ENCODE assay signal across 8 mouse cellular contexts in the genomic region with DNA sequence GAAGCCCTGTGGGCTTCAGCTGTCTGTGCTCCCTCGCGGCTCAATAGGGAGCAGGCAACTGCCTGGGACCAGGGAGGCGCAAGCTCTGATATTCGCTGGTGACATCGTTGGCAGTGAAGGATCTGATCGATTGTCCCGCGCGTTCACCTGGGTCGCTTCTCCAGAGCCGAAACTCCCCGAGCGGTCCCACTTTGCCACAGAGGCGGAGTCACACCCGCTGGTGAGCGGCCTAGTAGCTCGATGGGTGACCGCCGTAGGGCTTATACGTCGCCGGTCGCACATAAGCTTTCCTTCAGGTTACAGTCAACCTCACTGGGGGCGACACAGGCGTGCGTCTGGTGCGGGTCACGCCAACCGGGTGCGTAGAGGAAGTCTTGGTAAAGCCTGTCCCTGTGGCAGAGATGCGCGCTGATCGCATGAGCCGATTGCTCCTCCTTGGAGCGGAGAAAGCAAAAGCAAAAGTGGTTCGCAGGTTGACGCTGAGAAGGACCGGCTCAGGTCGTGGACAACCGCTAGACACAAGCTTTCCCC. TPM values are rescaled to one million over a fixed set of nuclear protein-coding genes. Genes with fewer than 3 reads are reported as not detected.
A peak's percentile ranks its signal among the peaks of the same experiment; 100 is the strongest.
DNase-seq lines count a peak whose midpoint lies in the region; ATAC-seq and TF ChIP-seq lines count a peak whose summit lies in the region.
"Had no signal": no experiment of that assay in that cellular context is flagged by ENCODE, and none has a peak within 500 bp of the region (broad histone marks: within the 10 kb centered on the region; RNA-seq: fewer than 3 reads in every experiment).

No protein-coding gene starts in this region.

- no peaks in the 10 kb centered on the region for H3K9me3 ChIP-seq in embryonic facial prominence, embryonic 14.5 days (ENCODE audit: control insufficient read depth, low read length)
- no peaks in the 10 kb centered on the region for H3K9me3 ChIP-seq in intestine, embryonic 15.5 days
- no peaks in the 10 kb centered on the region for H3K9me3 ChIP-seq in midbrain, embryonic 14.5 days (ENCODE audit: control insufficient read depth, low read length)

- no peaks in the 10 kb centered on the region; the same call in 1 of the 2 replicates for H3K4me1 ChIP-seq in thymus, adult 2 months (replicated peaks; ENCODE audit: control insufficient read depth, insufficient read depth, low read length)
- H3K4me1 ChIP-seq in embryonic facial prominence, embryonic 14.5 days (ENCODE audit: control insufficient read depth, insufficient read depth, low read length), result peaks cover 10% of the 10 kb centered on the region; the same call in 1 of the 2 replicates
- peaks cover 24% of the 10 kb centered on the region for H3K4me1 ChIP-seq in intestine, embryonic 15.5 days (replicated peaks)
- peaks cover 23% of the 10 kb centered on the region for H3K4me1 ChIP-seq in midbrain, embryonic 14.5 days (ENCODE audit: control insufficient read depth, insufficient read depth, low read length)

- WGBS in thymus, adult 2 months, result 1% methylated on average over 40 of the region's 40 CpGs
- 3% methylated on average over 39 of the region's 40 CpGs for WGBS in embryonic facial prominence, embryonic 14.5 days
- WGBS in intestine, embryonic 15.5 days, result 1% methylated on average over 40 of the region's 40 CpGs
- WGBS in midbrain, embryonic 14.5 days, result under 1% methylated on average over 40 of the region's 40 CpGs

- TF ChIP-seq POLR2A in thymus, adult 2 months (IDR thresholded peaks at IDR 0.05; ENCODE audit: control insufficient read depth, extremely low read depth, insufficient read depth, low read length, poor library complexity), result no peak

- H3K9ac ChIP-seq in embryonic facial prominence, embryonic 14.5 days (ENCODE audit: low read depth, low read length), result peak overlapping the region; percentile 77
- H3K9ac ChIP-seq in intestine, embryonic 15.5 days, result peak overlapping the region; percentile 62
- H3K9ac ChIP-seq in midbrain, embryonic 14.5 days (replicated peaks; ENCODE audit: low read length), result peak overlapping the region; percentile 29; the same call in 1 of the 2 replicates

- peak overlapping the region; percentile 21 for H3K4me3 ChIP-seq in thymus, adult 2 months (ENCODE audit: control insufficient read depth, insufficient read depth, low read length)
- H3K4me3 ChIP-seq in embryonic facial prominence, embryonic 14.5 days (ENCODE audit: low read depth, low read length), result peak overlapping the region; percentile 59
- H3K4me3 ChIP-seq in intestine, embryonic 15.5 days (replicated peaks), result peak overlapping the region; percentile 60
- H3K4me3 ChIP-seq in midbrain, embryonic 14.5 days (replicated peaks; ENCODE audit: low read depth, low read length), result peak overlapping the region; percentile 26
- H3K4me3 ChIP-seq: erythroblast, embryonic 14.5 days had no signal

- H3K27ac ChIP-seq in thymus, adult 2 months (ENCODE audit: control insufficient read depth, insufficient read depth, low read length), result no peak overlapping the region
- peak overlapping the region; percentile 11; the same call in 1 of the 2 replicates for H3K27ac ChIP-seq in embryonic facial prominence, embryonic 14.5 days (replicated peaks; ENCODE audit: low read depth, low read length)
- no peak overlapping the region for H3K27ac ChIP-seq in intestine, embryonic 15.5 days
- 0 out of 2 replicates have a peak overlapping the region, but pooled peaks have one; percentile 20 for H3K27ac ChIP-seq in midbrain, embryonic 14.5 days (replicated peaks; ENCODE audit: low read depth, low read length)

- peaks cover 21% of the 10 kb centered on the region for H3K27me3 ChIP-seq in thymus, adult 2 months (ENCODE audit: control insufficient read depth, insufficient read depth, low read length)
- H3K27me3 ChIP-seq in embryonic facial prominence, embryonic 14.5 days (replicated peaks; ENCODE audit: control insufficient read depth, insufficient read depth, low read length), result peaks cover 87% of the 10 kb centered on the region
- H3K27me3 ChIP-seq in intestine, embryonic 15.5 days (replicated peaks), result peaks cover 71% of the 10 kb centered on the region
- peaks cover 83% of the 10 kb centered on the region for H3K27me3 ChIP-seq in midbrain, embryonic 14.5 days (ENCODE audit: control insufficient read depth, insufficient read depth, low read length)

- peak overlapping the region; percentile 95 for H3K4me2 ChIP-seq in embryonic facial prominence, embryonic 14.5 days (ENCODE audit: low read depth, low read length)
- H3K4me2 ChIP-seq in intestine, embryonic 15.5 days (replicated peaks), result peak overlapping the region; percentile 84
- H3K4me2 ChIP-seq in midbrain, embryonic 14.5 days (ENCODE audit: low read length), result peak overlapping the region; percentile 49

- TF ChIP-seq CTCF in thymus, adult 2 months (IDR thresholded peaks at IDR 0.05; ENCODE audit: borderline replicate concordance, control insufficient read depth, extremely low read depth, insufficient read depth, low read length, poor library complexity), result no peak

- no peak for ATAC-seq in embryonic facial prominence, embryonic 14.5 days (ENCODE audit: low read depth)
- ATAC-seq in intestine, embryonic 15.5 days, result no peak
- ATAC-seq in midbrain, embryonic 14.5 days (ENCODE audit: low FRiP score, low TSS enrichment), result no peak

- DNase-seq in thymus, adult 2 months, result no peak
- DNase-seq in thymus, postnatal 0 days (ENCODE audit: low spot score), result no peak
- DNase-seq in embryonic facial prominence, embryonic 14.5 days (ENCODE audit: low spot score), result no peak
- no peak for DNase-seq in midbrain, embryonic 14.5 days
- DNase-seq in cerebellum, postnatal 36 days, result no peak
- no peak for DNase-seq in layer of hippocampus, postnatal 14 days (ENCODE audit: low spot score in 2 of 2)

- H3K36me3 ChIP-seq in thymus, adult 2 months (ENCODE audit: control insufficient read depth, insufficient read depth, low read length), result no peaks in the 10 kb centered on the region
- no peaks in the 10 kb centered on the region for H3K36me3 ChIP-seq in embryonic facial prominence, embryonic 14.5 days (ENCODE audit: control insufficient read depth, insufficient read depth, low read length)
- H3K36me3 ChIP-seq in intestine, embryonic 15.5 days, result no peaks in the 10 kb centered on the region
- H3K36me3 ChIP-seq in midbrain, embryonic 14.5 days (ENCODE audit: control insufficient read depth, insufficient read depth, low read length), result no peaks in the 10 kb centered on the region

RNA-seq across cellular contexts. Expression of a gene that starts 3.8 kb away (rescaled TPM):
- 0.20 and 0.28 TPM in 2 replicates for polyA plus RNA-seq in thymus, adult 2 months (2012; rRNA removed)
- not detected in 2 replicates for polyA plus RNA-seq in thymus, postnatal 0 days (2015; fragmentation: Nextera tagmentation; extraction: Ambion mirVana)
- 5.1 and 5.3 TPM in 2 replicates for polyA plus RNA-seq in embryonic facial prominence, embryonic 14.5 days (2014; fragmentation: Nextera tagmentation; extraction: Ambion mirVana)
- polyA plus RNA-seq in intestine, embryonic 15.5 days (2015; fragmentation: Nextera tagmentation; extraction: Ambion mirVana), result 17.7 and 20.1 TPM in 2 replicates
- polyA plus RNA-seq in midbrain, embryonic 14.5 days (2014; fragmentation: Nextera tagmentation; extraction: Ambion mirVana), result 3.3 and 5.3 TPM in 2 replicates
- 1 to 10 TPM; 7.0 to 7.5 TPM for total RNA-seq in layer of hippocampus, postnatal 14 days (2021)
- polyA plus RNA-seq: erythroblast, embryonic 14.5 days had no signal

Comparison
In these comparisons a context has a peak if more than half of its experiments do, and no peak if none do; other contexts are left out.
1. H3K27ac ChIP-seq: peak in embryonic facial prominence, embryonic 14.5 days (single experiment) and midbrain, embryonic 14.5 days (single experiment); none in thymus, adult 2 months (single experiment) and intestine, embryonic 15.5 days (single experiment).
2. Peak in every context shown above with its lines, with median percentiles within 50 percentile points of each other: H3K4me3 ChIP-seq, H3K4me2 ChIP-seq and H3K9ac ChIP-seq.